Mouse (Mus musculus) liver, adult (tissue): Measurements from ENCODE around the gene Fxyd4.

Experiments
- GATA4 ChIP-seq: IDR thresholded peaks from 2 replicates; pipeline ENCODE4 v1.6.1; 2014; ENCODE audit warnings: mild to moderate bottlenecking, low read length; ENCODE audit not compliant: insufficient replicate concordance

Fxyd4 gene

DNA sequence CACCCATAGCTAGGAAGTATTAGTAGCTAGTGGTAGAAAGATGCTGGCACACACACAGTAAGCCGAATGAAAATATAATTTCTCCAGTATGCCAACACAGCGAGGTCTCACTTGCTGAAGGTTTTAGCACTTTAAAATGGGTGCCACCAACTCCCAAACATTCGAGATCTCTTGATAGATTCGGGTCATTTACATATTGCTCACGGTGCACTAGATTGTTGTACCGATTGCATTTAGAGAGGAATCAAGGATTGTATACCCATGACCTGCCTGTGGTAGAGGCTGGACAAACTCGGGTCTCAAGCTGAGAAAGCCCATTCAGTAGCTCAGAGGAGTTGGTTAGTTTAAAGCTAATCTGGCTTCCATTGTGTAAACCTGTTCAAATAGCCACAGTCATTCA is 9.5 kb downstream of the Fxyd4 start:
- no peak for TF ChIP-seq GATA4

DNA sequence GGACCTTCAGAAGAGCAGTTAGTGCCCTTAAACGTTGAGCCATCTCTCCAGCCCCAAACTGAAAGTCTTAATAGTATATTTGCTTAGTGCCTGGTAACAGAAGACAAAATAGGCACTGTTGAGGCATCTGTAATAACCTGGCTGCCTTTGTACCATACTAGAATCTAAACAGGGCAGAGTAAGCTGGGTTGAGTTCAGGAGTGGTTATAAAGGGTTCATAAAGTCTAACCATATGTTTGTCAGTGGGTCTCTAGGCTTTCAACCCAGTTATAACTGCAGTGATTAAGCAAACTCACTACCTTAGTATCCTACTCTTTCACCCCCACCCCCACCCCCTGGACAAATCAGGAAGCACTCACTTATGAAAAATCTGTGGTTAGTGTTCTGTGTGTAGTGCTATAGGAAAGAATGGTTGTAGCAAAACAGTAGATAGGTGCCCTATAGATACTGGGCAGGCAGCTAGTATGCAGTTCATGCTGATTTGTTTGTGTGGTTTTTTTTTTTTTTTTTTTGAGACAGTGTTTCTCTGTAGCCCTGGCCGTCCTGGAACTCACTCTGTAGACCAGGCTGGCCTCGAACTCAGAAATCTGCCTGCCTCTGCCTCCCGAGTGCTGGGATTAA is 10.5 kb downstream of the Fxyd4 start:
- no peak for TF ChIP-seq GATA4

DNA sequence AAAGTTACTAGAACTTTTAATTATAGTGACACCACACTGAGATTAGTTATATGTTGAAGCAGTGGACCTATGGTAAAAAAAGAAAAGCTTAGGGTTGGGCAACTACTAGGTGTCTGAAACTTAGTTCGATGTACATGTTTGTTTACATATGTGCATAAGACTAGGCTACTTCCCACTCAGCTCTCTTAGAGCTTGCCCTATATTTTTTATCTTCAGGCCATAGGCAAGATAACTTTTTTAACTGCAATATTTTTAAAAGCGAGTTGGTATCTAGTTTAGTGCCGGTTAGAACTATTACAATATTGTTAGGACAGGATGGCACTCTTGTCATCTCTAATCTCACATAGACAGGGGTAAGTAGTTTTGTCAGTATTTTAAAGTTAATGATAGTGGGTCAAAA is 15.5 kb downstream of the Fxyd4 start:
- no peak for TF ChIP-seq GATA4

DNA sequence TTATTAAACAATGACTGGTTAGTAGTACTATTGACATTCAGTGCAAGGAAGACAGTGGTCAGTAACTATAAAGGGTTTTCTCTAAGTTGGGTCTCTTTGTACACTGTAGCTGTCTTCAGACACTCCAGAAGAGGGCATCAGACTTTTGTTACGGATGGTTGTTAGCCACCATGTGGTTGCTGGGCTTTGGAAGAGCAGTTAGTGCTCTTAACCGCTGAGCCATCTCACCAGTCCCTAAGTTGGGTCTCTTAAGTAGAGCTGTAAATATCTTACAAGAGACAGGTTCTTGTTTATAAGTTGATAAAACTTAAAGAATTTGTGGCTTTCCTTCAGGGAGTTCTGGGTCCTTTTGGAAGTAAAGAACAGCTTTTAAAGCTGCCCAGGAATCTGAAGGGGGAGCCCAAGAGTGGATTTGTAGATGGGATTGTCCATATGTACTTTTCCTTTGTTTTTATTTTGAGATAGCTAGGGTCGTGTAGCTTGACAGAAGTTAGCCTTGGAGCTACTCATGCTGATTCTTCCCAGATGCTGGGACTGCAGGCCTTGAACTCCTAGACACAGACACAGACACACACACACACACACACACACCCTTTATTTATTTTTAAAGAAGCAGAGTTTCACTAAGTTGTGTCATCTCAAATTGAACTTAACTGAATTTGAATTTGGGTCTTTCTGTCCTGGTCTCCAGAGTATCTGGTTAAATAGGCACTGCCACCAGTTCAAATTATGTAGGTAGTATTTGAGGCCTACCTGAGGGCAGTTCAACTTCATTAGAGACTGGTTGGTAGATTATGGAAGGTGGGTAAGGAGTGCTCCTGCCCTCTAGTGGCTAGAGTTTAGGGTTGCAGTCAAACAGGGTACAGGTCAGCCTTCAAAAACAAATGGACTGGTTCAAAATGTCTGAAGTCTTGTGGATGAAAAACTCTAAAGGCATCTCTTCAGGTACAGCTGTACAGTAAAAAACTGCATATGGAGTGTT is 16.5 kb downstream of the Fxyd4 start:
- no peak for TF ChIP-seq GATA4

DNA sequence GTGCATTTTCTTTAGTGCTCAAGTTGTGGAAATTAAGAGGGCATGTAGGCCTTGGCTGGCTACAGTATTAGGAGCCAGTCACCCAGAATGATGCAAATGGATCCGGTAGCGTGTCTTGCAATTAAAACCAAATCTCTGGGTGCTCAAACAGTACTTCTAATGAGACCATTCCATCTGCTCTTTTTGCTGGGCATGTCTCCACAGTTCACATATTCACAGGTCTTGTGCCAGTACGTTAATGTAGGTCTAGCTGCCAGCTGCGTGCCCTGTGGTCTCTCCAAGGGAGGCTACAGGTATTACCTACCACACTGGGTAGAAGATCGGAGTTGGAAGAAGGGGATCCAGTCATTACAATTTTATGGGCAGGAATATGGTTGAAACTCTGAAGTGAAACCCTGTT is 19.4 kb downstream of the Fxyd4 start:
- TF ChIP-seq GATA4, result no peak

DNA sequence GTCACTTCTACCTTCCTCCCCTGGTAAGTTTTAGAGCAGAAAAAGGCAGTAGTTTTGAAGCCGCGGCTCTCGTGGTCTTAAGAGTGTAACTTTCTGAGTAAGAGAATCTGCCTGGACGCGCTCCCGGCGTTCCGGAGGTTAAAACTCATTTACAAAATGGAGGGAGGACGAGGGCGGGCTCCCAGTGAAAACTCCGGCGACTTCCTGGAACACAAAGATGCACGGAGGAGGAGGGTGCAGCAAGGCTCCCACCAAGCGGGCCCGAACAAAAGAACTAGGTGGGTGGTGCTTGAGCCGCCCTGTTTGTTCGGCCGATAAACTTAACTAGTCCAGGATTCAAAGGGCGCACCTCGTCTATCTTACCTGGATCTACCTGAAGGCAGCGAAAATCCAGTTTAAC is 19.9 kb downstream of the Fxyd4 start:
- TF ChIP-seq GATA4, result no peak

DNA sequence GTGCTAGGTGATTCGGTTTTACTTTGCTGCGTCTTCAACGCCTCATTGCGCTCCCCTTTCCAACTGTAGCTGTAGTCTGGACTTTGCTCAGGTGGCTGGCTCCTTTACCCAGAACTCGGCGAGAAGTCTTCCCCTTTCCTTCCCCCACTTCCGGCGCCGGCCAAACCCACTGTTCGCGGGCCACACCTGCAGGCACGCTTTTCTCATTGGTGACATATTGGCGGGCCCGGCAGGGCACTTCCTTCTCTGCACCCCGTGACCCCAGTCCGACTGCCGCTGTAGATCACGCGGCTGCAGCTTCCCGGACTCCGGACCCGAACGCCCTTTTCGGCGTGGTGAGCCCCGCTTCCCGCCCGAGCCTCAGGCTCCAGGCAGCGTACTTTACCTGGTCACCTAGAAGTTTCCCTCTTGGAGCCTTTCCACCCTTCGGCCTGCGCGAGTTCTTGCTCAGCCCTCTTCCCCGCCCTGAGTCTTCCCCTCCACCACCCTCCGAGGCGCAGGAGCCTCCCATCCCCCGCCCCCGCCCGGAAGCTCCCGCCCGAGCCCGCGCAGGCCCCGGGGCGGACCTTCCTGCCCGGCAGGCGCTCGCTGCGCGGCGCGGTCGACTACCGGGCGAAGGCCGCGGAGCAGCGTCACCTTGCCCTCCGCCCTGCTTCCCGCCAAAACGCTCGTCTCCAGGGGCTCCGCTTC is 20.6 kb downstream of the Fxyd4 start:
- no peak; the same call in 1 of the 2 replicates for TF ChIP-seq GATA4

DNA sequence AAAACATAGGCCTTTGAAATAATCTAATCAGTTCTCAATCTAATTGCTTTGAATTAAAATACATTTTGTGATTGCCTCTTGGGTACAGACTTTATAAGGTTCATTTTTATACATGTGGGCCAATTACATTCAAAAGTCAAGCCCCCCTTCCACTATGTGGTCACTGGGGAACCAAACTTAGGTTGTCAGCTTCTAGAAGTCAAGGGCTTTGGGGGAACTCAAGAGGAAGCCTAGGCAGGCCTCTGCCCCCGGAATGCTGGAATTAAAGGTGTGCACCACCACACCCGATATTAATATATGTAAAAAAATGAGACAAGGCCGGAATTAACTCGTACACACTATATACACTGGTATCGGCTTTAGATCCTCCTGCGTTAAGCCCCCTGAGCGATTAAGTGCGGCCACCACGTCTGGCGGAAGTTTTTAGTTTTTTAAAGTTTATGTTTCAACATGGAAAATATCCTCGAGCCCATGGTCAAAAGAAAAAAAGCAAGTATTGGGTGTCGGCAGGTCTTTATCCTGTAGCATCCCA is 21.2 kb downstream of the Fxyd4 start:
- TF ChIP-seq GATA4, result no peak

DNA sequence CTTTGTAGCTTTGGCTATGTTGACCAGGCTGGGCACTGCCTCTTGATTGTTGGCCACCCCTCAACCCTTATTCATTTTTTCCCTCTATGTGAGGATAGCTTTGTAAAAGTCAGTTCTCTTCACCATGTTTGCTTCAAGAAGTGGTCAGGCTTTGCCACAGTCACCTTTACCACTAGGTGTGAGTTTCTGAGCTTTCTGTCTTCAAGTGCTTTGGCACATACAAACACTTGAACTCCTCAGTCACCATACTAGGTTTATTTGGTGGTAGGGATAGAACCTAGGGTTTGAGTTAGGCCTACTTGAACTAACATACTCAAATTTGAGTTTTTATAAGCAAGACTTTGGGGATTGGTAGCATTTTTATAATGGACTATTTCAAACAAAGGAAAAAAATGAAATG is 23.0 kb downstream of the Fxyd4 start:
- TF ChIP-seq GATA4, result no peak

DNA sequence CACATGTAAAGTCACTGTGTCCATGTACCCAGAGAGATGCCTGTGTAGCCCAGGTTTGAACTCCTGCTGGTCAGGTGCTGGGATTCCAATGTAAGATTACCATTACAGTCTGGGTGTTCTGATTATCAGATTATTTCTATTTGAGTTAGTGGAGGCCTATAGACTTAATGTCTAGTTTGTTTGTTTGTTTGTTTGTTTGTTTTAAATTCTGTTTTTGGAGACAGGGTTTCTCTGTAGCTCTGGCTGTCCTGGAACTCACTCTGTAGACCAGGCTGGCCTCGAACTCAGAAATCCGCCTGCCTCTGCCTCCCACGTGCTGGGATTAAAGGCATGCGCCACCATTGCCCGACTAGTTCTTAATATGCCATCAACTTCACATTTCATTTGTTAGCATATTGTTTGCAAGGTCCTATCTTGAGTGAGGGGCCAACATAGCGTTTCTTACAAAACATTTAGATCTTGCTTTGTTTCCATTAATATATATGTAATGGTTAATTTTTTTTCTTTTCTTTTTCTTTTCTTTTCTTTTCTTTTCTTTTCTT is 27.3 kb downstream of the Fxyd4 start:
- no peak for TF ChIP-seq GATA4

DNA sequence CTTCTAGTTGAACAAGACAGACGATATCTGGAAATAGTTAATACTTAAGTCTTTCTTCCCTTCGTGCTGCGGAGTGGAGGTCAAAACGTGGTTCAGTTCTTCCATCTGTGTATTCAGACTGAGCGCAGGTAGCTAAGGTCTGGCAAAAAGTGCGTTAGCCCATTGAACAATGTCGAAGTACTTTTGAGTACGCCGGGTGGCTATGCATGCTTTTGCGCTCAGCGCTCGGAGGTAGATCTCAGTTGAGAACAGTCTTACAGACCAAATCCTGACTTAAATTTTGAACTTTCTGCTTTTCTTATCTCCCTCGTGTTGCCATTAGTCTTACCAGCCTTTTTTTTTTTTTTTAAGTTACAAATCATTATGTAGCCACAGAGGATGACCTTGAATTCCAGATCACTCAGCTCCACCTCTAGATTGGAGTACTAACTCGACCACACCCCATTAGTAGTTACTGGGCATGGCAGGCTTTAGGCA is 29.0 kb downstream of the Fxyd4 start:
- no peak for TF ChIP-seq GATA4

DNA sequence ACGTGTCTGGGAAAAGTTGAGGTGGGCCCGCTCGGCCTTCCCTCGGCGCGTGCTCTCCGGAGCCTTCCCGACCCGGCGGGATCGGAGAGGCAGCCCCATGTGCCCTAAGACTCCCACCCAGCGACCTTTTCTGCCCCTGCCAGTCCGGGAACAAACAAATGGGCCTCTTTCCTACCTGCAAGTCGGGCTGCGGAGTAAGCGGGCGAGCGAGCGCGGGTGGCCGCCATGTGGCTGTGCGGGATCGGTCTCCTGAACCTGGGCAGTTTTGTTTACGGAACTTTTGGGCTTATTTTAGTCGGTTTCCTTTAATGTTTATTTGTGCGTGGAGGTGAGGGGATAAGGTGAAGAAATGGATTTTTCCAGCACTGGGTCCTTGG is 29.5 kb downstream of the Fxyd4 start:
- TF ChIP-seq GATA4, result no peak

DNA sequence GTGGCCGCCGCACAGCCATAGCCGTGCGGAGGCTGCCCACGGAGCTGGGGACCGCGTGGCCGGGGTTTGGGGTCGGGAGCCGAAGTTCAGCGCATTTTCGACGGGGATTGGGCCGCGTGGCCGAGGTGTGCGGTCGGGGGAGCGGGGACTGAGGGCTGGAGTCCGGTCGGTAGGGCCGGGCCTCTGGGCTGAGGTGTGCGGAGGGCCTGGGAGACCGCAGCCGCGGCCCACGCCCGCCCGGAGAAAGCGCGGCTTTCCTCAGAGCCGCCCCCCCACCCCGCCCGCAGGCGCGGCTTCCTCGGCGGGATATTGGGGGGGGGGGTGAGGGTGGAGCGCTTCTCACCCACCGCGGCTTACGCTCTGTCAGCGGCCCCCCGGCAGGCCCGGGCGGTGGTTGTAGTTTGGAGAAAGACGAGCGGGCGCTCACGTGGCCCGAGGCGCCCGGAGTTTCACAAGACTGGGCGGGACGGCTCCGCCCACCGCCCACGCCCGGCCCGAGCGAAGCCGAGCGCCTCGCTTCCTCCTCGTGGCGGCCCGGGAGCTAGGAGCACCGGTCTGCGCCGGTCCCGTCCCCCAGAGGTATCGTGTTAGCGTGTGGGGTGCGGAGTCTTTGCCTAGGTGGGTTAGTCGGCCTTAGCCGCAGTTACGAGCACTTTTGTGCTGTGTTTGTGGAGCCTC is 30.1 kb downstream of the Fxyd4 start:
- TF ChIP-seq GATA4, result no peak

DNA sequence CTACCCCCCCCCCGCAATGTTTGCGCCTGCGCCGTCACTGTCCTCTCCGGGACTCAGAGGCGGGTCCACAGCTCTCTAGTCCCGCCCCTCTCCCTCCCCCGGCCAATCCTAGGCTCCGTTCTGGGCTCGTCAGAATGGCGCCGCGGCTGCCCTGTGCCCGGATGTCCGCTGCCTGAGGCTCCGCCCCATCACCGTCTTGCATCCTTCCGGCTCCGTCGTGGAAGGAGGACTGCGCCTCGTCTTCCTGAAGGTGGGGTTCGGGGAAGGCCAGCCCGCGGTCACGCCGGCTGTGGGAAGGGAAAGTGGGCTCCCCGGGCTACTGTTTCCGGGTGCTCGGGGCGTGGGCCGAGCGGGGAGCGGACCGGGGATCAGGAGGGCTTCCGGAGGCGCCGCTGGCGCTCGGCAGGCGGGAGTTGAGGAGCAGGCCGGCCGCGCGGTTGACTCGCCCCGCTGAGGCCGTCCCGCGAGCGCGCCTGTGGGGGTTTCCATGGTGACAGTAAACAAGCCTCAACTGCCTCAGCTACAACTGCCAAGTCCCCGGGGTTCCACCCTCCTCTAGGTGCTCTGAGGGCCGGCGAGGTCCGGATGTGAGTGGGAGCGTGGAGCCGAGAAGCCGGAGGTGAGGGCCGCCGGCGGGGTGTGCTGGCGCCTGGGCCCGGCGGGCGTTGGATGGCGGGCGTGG is 30.8 kb downstream of the Fxyd4 start:
- TF ChIP-seq GATA4, result peak; percentile 29; the same call in 1 of the 2 replicates
